Mouse (Mus musculus) liver, adult 2 months (tissue): ENCODE results near the gene Slc35b2.

Experiments used
- CTCF ChIP-seq: fragments of 200-500 bp; IDR thresholded peaks from 2 replicates; pipeline ENCODE4 v1.5.1; 2011; ENCODE audit warnings: low read depth, low read length, control low read depth
- POLR2A ChIP-seq: fragments of 200-500 bp; IDR thresholded peaks from 2 replicates; pipeline ENCODE4 v1.6.1; 2011; ENCODE audit warnings: low read length, control low read depth; ENCODE audit not compliant: insufficient read depth; ENCODE audit errors: extremely low read depth

- no peak for TF ChIP-seq CTCF
- no peak for TF ChIP-seq POLR2A
Measured at GRCm38 (mm10) chr17:45569999-45570398, 6.3 kb downstream of the Slc35b2 start.
